Mouse (Mus musculus) lung, adult 2 months (tissue): ENCODE data around the gene D630003M21Rik. TPM values are rescaled to one million over a fixed set of nuclear protein-coding genes. Genes with fewer than 3 reads are reported as not detected.
A peak's percentile ranks its signal among the peaks of the same experiment; 100 is the strongest.

Source experiments
- DNase-seq: peaks from one replicate; pipeline ENCODE4 v3.0.0; 2022
- H3K4me1 ChIP-seq: fragments of 200-500 bp; 2 replicates; pipeline ENCODE4 v1.6.1; 2011; ENCODE audit warnings: low read length; ENCODE audit not compliant: control insufficient read depth, insufficient read depth
- H3K4me3 ChIP-seq: fragments of 200-500 bp; replicated peaks from 2 replicates; pipeline ENCODE3; 2011; ENCODE audit warnings: low read depth, mild to moderate bottlenecking, control low read depth, low read length; ENCODE audit errors: extremely low read depth
- CTCF ChIP-seq: fragments of 200-500 bp; IDR thresholded peaks from 2 replicates; pipeline ENCODE4 v1.5.1; 2011; ENCODE audit warnings: mild to moderate bottlenecking, low read length, control low read depth; ENCODE audit not compliant: insufficient read depth
- POLR2A ChIP-seq: fragments of 200-500 bp; IDR thresholded peaks from 2 replicates; pipeline ENCODE4 v1.6.1; 2011; ENCODE audit warnings: low read depth, mild to moderate bottlenecking, control low read depth, low read length, borderline replicate concordance; ENCODE audit errors: extremely low read depth
- WGBS: fragments of 180-500 bp; shearing (Covaris S2); methylation state at CpG from one replicate; pipeline ENCODE4 v1.1.7; 2018; 5-methylcytosine and 5-hydroxymethylcytosine counted together
- polyA plus RNA-seq: library from polyadenylated mRNA; depleted of rRNA; stranded (reverse); fragments of >200 nt; gene quantifications from 2 replicates; pipeline ENCODE4 v1.2.3, GENCODE M21; 2012; rRNA removed

Gene D630003M21Rik
- polyA plus RNA-seq, 1 experiment = 1.9 TPM

- WGBS = 49% methylated on average over 5 of the region's 5 CpGs
- TF ChIP-seq CTCF (no peak), POLR2A (no peak)
- DNase-seq = no peak
- H3K4me3 ChIP-seq = no peak overlapping the region
- peaks cover 51% of the 10 kb centered on the region for H3K4me1 ChIP-seq
These were observed 88.4 kb downstream of the D630003M21Rik start for GRCm38 (mm10) chr2:158140664-158141063.

DNA sequence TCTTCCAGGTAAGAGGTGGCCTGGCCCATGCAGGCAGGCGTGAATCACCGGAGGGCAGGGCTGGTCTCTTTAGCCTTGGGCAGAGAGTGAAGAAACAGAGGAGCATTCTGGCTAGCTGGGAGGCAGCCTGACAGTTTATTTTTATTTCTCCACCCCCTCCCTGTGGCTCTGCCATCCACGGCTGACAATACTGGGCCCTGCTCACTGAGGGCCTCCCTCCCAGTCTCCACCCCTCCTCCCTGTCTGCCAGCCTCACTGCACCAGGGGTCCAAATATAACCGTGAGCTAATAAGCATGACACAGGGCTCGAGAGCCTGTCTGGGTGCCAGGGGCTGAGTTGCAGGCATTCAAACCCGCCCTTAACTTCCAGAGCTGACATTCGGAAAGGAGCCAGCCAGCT is 89.4 kb downstream of the D630003M21Rik start:
- no peak overlapping the region for H3K4me3 ChIP-seq
- peaks cover 54% of the 10 kb centered on the region for H3K4me1 ChIP-seq
- peak; percentile 72 for DNase-seq
- WGBS = 16% methylated on average over 7 of the region's 7 CpGs
- TF ChIP-seq POLR2A = no peak
- TF ChIP-seq CTCF = no peak

DNA sequence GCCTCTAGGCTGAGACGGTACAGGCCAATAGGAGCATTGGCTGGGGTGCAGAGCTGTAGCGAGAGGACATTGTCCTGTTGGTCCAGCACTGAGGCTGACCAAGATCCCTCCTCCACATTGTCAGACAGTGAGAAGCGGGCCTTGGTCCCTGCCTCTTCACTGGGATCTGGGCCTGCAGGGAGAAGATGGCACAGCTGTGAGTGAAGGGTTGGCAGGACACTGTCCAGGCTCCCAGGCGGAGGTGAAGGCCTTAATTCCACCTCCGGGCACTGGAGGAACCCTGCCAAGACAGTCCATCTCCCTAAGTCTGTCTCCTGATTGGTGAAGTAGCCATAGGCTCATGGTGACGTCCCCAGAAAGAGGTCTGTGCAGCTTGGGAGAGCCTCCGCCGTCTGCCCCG is 90.2 kb downstream of the D630003M21Rik start:
- TF ChIP-seq CTCF (no peak), POLR2A (no peak)
- no peak overlapping the region for H3K4me3 ChIP-seq
- peaks cover 50% of the 10 kb centered on the region for H3K4me1 ChIP-seq
- WGBS = 87% methylated on average over 9 of the region's 9 CpGs
- no peak for DNase-seq

DNA sequence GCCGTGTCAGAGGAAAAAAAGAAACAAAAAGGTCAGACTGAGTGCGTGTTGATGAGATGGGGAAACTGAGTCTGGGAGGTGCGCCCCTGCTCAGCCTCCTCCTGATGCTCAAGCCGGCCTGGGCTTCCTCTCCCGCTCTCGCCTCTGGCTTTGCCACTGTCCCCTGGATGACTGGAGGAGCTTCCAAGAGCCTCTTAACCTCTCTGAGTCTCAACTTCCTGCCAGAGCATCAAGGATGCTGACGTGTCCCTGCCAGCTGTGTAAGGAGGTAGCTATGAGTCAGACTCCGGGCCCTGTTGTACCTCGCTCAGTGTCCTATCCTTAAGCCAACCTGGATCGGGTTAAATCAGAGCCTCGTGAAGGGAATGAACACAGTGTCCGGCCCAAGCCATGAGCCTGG is 91.3 kb downstream of the D630003M21Rik start:
- DNase-seq = no peak
- no peak overlapping the region for H3K4me3 ChIP-seq
- 68% methylated on average over 12 of the region's 12 CpGs for WGBS
- TF ChIP-seq POLR2A (no peak), CTCF (no peak)
- H3K4me1 ChIP-seq = peaks cover 44% of the 10 kb centered on the region

DNA sequence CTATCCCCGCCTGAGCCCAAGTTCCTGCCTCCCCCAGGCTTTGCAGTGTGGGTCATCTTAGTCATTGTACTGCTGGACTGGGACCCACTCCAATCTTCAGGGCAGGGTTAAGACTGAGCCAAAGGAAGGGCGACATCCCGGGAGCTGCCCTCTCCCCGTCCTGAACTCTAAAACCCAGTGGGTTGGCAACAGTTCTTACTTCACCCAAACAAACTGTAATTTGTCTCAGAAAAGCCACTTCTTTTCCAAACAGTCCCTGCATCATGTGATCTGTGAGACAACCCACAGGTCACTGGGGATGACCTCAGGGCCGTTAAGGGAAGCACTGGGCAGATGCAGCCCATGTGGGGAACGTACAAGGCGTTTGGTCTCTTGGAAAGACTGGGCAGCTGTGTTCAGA is 92.8 kb downstream of the D630003M21Rik start:
- WGBS = 24% methylated on average over 7 of the region's 7 CpGs
- H3K4me1 ChIP-seq = peaks cover 33% of the 10 kb centered on the region
- H3K4me3 ChIP-seq = no peak overlapping the region
- peak; percentile 53 for DNase-seq
- TF ChIP-seq CTCF = no peak
- no peak for TF ChIP-seq POLR2A

DNA sequence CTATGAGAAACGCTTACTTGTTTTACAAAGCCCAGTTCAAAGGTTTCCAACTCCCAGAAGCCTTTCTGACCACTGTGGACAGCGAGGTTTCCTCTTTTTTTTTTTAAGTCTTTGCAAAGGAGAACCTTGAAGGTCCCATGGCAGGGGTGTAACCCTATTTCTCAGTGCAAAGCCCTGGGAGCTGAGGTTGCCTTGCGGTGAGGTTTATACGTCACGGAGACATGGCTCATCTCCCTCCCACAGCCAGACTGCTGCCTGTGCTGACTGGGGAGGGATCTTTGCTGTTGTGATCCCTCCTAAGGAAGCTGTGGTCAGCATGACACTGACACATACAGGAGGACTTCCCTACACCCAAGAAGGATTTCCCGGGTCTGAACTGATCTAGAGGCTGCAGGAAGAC is 96.0 kb downstream of the D630003M21Rik start:
- DNase-seq = no peak
- 73% methylated on average over 6 of the region's 6 CpGs for WGBS
- no peak overlapping the region for H3K4me3 ChIP-seq
- no peak for TF ChIP-seq CTCF
- TF ChIP-seq POLR2A = no peak
- peaks cover 17% of the 10 kb centered on the region for H3K4me1 ChIP-seq

Other genes with a start within 250 kb of the D630003M21Rik start
- gene Tti1, start 200.8 kb downstream of the D630003M21Rik start, polyA plus RNA-seq = 13.7 and 16.8 TPM in 2 replicates
- 15.9 and 17.0 TPM in 2 replicates for gene Rprd1b, start 200.7 kb downstream of the D630003M21Rik start, polyA plus RNA-seq
- 285 and 297 TPM in 2 replicates for gene Tgm2, start 82.8 kb downstream of the D630003M21Rik start, polyA plus RNA-seq
- gene Bpi, start 28.9 kb upstream of the D630003M21Rik start, polyA plus RNA-seq = not detected in 2 replicates
- gene Lbp, start 77.3 kb upstream of the D630003M21Rik start, polyA plus RNA-seq = 95.4 and 110 TPM in 2 replicates
- gene Snhg11, start 146.4 kb upstream of the D630003M21Rik start, polyA plus RNA-seq = 10.6 and 12.7 TPM in 2 replicates
- gene Ralgapb, start 180.6 kb upstream of the D630003M21Rik start, polyA plus RNA-seq = 19.4 and 27.5 TPM in 2 replicates